Mouse (Mus musculus) olfactory bulb, adult 2 months (tissue): ENCODE results near the gene Gfpt2.

Experiments
- CTCF ChIP-seq: fragments of 200-500 bp; IDR thresholded peaks from 2 replicates; pipeline ENCODE4 v1.5.1; 2012; ENCODE audit warnings: low read depth, mild to moderate bottlenecking, low read length, moderate library complexity; ENCODE audit not compliant: insufficient read depth
- POLR2A ChIP-seq: fragments of 200-500 bp; IDR thresholded peaks from 2 replicates; pipeline ENCODE4 v1.6.1; 2012; ENCODE audit warnings: mild to moderate bottlenecking, low read depth, low read length, moderate library complexity; ENCODE audit not compliant: insufficient read depth

- TF ChIP-seq CTCF: no peak
- TF ChIP-seq POLR2A: no peak
Observed at GRCm38 (mm10) chr11:49772251-49772650, 21.7 kb upstream of the Gfpt2 start.
